Mouse (Mus musculus): ENCODE results near the gene Nkiras1. TPM values are rescaled to one million over a fixed set of nuclear protein-coding genes. Genes with fewer than 3 reads are reported as not detected.

The Nkiras1 gene
- polyA plus RNA-seq, 1 experiment from 2014 or later, result 11.1 TPM

DNA sequence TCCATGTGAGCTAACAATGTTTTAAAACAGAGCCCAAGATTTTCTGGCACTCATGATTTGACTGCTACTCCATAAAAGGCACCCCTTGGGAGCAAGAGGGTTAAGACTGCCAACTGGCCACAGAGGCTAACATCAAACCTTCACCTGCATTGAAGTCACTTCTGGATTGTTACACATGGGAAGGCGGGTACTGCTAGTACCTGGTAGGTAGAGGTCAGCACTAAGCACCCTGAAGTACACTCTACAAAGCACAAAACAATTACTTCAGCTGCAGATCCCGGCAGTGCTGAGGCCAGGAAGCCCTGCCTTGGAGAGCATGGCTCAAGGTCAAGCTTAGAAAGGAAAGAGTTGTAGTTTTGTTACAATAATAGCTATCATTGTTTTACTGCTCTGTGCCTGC lies 16.5 kb downstream of the Nkiras1 start:
- no peaks in the 10 kb centered on the region for H3K9me3 ChIP-seq (replicated peaks)
- 92% methylated on average over 2 of the region's 2 CpGs for WGBS
- H3K27ac ChIP-seq, result no peak overlapping the region

DNA sequence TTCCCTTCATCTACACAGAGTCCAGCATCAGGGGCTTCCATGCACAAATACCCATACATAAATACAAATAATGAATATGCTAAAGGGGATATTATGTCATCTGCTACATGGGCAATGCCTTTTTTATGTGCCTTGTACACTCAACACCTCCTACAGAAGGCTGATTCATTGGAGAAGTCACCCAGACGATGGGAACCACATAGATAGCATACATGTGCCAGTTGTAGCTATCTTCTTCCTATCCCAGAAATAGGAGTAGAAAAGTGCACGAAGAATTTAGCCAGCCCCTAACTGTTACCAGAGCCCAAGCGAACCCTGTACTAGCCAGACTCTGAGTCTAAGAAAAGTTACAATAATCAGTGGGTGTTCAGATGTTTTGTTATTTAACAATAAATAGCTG lies 21.2 kb downstream of the Nkiras1 start:
- no peaks in the 10 kb centered on the region for H3K9me3 ChIP-seq (replicated peaks)
- 89% methylated on average over 3 of the region's 3 CpGs for WGBS
- H3K4me3 ChIP-seq, result no peak overlapping the region
- H3K4me1 ChIP-seq, result no peaks in the 10 kb centered on the region
- peaks cover 4% of the 10 kb centered on the region; the same call in 1 of the 2 replicates for H3K36me3 ChIP-seq
- no peak for DNase-seq (ENCODE audit: low spot score)
- H3K27ac ChIP-seq, result no peak overlapping the region
- H3K27me3 ChIP-seq (ENCODE audit: low read depth, poor library complexity, severe bottlenecking), result no peaks in the 10 kb centered on the region

More for the DNA sequence above, 16.5 kb downstream of the Nkiras1 start:
- Histone ChIP-seq H3K36me3 (peaks cover 22% of the 10 kb centered on the region), H3K4me3 (no peak overlapping the region), H3K27me3 (ENCODE audit: low read depth, poor library complexity, severe bottlenecking) (no peaks in the 10 kb centered on the region), H3K4me1 (no peaks in the 10 kb centered on the region)
- no peak for DNase-seq (ENCODE audit: low spot score)

DNA sequence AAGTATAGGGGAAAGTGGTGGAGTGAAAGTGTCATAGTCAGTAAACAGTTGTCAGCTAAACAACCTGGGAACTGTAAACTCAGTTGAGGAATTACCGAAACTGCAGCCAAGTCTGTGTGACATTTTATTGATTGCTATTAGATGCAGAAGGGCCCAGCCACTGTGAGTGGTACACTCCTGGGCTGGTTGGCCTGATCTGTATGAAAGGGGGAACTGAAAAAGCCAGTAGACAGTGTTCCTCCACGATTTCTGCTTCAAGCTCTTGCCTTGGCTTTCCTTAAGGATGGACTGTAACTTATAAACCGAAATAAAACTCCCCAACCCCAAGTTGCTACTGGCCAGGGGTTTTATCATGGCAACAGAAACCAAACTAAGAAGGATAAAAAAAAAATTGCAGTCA lies 21.6 kb downstream of the Nkiras1 start:
- peaks cover 4% of the 10 kb centered on the region; the same call in 1 of the 2 replicates for H3K36me3 ChIP-seq
- H3K27ac ChIP-seq, result no peak overlapping the region
- WGBS, result 85% methylated on average over 3 of the region's 3 CpGs
- DNase-seq (ENCODE audit: low spot score), result no peak
- H3K4me3 ChIP-seq, result no peak overlapping the region
- no peaks in the 10 kb centered on the region for H3K9me3 ChIP-seq (replicated peaks)
- no peaks in the 10 kb centered on the region for H3K27me3 ChIP-seq (ENCODE audit: low read depth, poor library complexity, severe bottlenecking)
- H3K4me1 ChIP-seq, result no peaks in the 10 kb centered on the region

DNA sequence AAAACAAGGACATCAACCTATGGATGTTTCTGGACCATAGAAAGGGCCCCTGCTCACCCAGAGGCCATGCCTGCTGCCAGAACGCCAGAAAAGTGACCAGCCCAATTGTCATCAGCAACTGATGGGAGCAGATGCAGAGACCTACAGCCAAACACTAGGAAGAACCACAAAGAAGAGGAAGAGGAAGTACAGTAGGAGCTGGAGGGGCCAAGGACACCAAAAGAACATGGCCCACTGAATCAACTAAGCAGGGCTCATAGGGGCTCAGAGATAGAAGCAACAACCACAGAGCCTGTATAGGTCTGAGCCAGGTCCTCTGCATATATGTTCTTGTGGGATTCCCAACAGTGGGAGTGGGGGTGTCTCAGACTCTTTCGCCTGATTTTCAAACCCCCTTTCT lies 26.5 kb downstream of the Nkiras1 start:
- Histone ChIP-seq H3K9me3 (replicated peaks) (no peaks in the 10 kb centered on the region), H3K4me1 (no peaks in the 10 kb centered on the region), H3K4me3 (no peak overlapping the region), H3K36me3 (peaks cover 15% of the 10 kb centered on the region), H3K27me3 (ENCODE audit: low read depth, poor library complexity, severe bottlenecking) (no peaks in the 10 kb centered on the region), H3K27ac (no peak overlapping the region)
- 85% methylated on average over 2 of the region's 2 CpGs for WGBS
- no peak for DNase-seq (ENCODE audit: low spot score)

GRCm38 (mm10) chr14:18298874-18299273 lies 27.9 kb downstream of the Nkiras1 start:
- Histone ChIP-seq H3K27ac (no peak overlapping the region), H3K27me3 (ENCODE audit: low read depth, poor library complexity, severe bottlenecking) (no peaks in the 10 kb centered on the region), H3K4me3 (no peak overlapping the region), H3K4me1 (no peaks in the 10 kb centered on the region), H3K36me3 (peaks cover 15% of the 10 kb centered on the region), H3K9me3 (replicated peaks) (no peaks in the 10 kb centered on the region)
- DNase-seq (ENCODE audit: low spot score), result no peak
- WGBS, result 94% methylated on average over 2 of the region's 2 CpGs

DNA sequence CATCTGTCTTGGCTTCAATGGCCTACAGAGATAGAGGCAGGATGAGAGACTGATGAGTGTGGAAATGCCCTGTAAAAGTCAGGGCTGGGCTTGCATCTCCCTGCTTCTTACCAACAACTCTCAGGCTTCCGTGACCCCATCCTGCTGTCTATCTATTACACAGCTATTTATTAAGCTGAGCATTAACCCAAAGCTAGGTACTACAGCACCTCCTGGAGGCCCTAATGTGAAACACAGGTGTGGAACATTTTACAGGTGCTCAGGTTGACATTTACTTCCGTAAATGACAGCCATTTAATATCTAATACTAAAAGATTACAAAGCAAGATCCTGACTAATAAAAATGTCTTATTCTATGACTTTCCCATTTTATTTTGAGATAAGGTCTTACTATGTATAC lies 29.7 kb downstream of the Nkiras1 start:
- Histone ChIP-seq H3K9me3 (replicated peaks) (no peaks in the 10 kb centered on the region), H3K4me3 (no peak overlapping the region), H3K27ac (no peak overlapping the region), H3K36me3 (peaks cover 24% of the 10 kb centered on the region), H3K27me3 (ENCODE audit: low read depth, poor library complexity, severe bottlenecking) (no peaks in the 10 kb centered on the region), H3K4me1 (no peaks in the 10 kb centered on the region)
- 96% methylated on average over 2 of the region's 2 CpGs for WGBS
- no peak for DNase-seq (ENCODE audit: low spot score)

- no peaks in the 10 kb centered on the region for H3K27me3 ChIP-seq (ENCODE audit: low read depth, poor library complexity, severe bottlenecking)
- H3K4me3 ChIP-seq, result no peak overlapping the region
- DNase-seq (ENCODE audit: low spot score), result no peak
- WGBS, result 86% methylated on average over 3 of the region's 3 CpGs
- no peaks in the 10 kb centered on the region for H3K4me1 ChIP-seq
- H3K36me3 ChIP-seq, result peaks cover 33% of the 10 kb centered on the region
- no peaks in the 10 kb centered on the region for H3K9me3 ChIP-seq (replicated peaks)
- H3K27ac ChIP-seq, result no peak overlapping the region
Measured at GRCm38 (mm10) chr14:18301591-18301990, 30.7 kb downstream of the Nkiras1 start.

GRCm38 (mm10) chr14:18302750-18303149 lies 31.8 kb downstream of the Nkiras1 start:
- H3K4me1 ChIP-seq, result no peaks in the 10 kb centered on the region
- no peak for DNase-seq (ENCODE audit: low spot score)
- H3K27ac ChIP-seq, result no peak overlapping the region
- no peak overlapping the region for H3K4me3 ChIP-seq
- 81% methylated on average over 3 of the region's 3 CpGs for WGBS
- H3K9me3 ChIP-seq (replicated peaks), result no peaks in the 10 kb centered on the region
- no peaks in the 10 kb centered on the region for H3K27me3 ChIP-seq (ENCODE audit: low read depth, poor library complexity, severe bottlenecking)
- H3K36me3 ChIP-seq, result peaks cover 36% of the 10 kb centered on the region

- 82% methylated on average over 4 of the region's 4 CpGs for WGBS
- Histone ChIP-seq H3K4me3 (no peak overlapping the region), H3K9me3 (replicated peaks) (no peaks in the 10 kb centered on the region), H3K36me3 (peaks cover 37% of the 10 kb centered on the region), H3K27me3 (ENCODE audit: low read depth, poor library complexity, severe bottlenecking) (no peaks in the 10 kb centered on the region), H3K4me1 (no peaks in the 10 kb centered on the region), H3K27ac (no peak overlapping the region)
- no peak for DNase-seq (ENCODE audit: low spot score)
Measured at GRCm38 (mm10) chr14:18303262-18303661, 32.3 kb downstream of the Nkiras1 start.

GRCm38 (mm10) chr14:18304165-18304564 lies 33.2 kb downstream of the Nkiras1 start:
- WGBS, result 98% methylated on average over 5 of the region's 5 CpGs
- no peak for DNase-seq (ENCODE audit: low spot score)
- H3K4me3 ChIP-seq, result no peak overlapping the region
- no peaks in the 10 kb centered on the region for H3K9me3 ChIP-seq (replicated peaks)
- peaks cover 31% of the 10 kb centered on the region for H3K36me3 ChIP-seq
- H3K27me3 ChIP-seq (ENCODE audit: low read depth, poor library complexity, severe bottlenecking), result no peaks in the 10 kb centered on the region
- no peak overlapping the region for H3K27ac ChIP-seq
- no peaks in the 10 kb centered on the region for H3K4me1 ChIP-seq

DNA sequence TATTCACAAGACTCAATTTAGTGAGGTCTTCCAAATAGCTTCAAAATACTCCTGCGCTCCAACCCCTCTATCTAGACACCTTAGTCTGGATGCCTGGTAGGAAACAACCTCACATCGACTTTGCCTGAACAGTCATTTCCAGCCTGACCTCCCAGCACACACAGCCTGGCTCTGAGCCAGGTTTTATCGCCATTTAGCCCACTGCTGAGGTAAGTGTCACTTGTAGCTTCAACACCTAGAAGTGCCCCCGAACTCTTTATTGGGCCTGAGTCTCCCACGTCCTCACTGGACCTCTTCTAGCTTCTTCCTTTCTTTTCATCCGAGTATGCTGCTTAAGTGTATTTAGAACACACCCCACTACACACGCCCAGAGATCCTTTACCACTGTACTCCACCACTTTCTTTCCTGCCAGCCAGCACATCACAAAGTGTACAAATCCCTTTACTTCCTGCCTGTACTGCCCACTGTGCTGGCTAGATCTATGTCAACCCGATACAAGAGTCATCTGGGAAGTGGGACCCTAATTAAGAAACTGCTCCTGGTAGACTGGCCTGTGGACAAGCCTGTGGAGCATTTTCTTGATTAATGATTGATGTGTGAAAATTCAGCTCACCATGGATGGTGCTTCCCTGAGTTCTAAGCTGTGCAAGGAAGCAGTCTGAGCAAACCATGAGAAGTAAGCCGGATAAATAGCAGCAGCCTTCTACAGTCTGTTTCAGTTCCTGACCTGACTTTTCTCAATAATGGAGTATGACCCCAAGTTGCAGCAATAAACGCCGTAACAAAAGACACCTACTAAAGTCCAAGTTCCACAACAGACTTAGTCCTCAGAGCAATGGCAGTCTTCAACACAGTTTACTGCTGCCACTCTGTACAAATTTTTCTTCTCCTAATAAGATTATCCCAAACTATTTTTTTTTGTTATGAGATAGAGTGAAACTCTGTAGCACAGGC lies 46.8 kb downstream of the Nkiras1 start:
- 89% methylated on average over 11 of the region's 11 CpGs for WGBS
- DNase-seq (ENCODE audit: low spot score), result no peak
- H3K4me1 ChIP-seq, result no peaks in the 10 kb centered on the region
- no peak overlapping the region for H3K27ac ChIP-seq
- H3K4me3 ChIP-seq, result no peak overlapping the region
- H3K36me3 ChIP-seq, result peaks cover 52% of the 10 kb centered on the region
- no peaks in the 10 kb centered on the region for H3K9me3 ChIP-seq (replicated peaks)
- H3K27me3 ChIP-seq (ENCODE audit: low read depth, poor library complexity, severe bottlenecking), result no peaks in the 10 kb centered on the region

- Histone ChIP-seq H3K4me3 (peak overlapping the region; percentile 62), H3K27ac (peak overlapping the region; percentile 82)
- peak; percentile 54 for DNase-seq (ENCODE audit: low spot score)
Measured at GRCm38 (mm10) chr14:18326968-18327672, 56.2 kb downstream of the Nkiras1 start.

More at GRCm38 (mm10) chr14:18326968-18327672, 56.2 kb downstream of the Nkiras1 start:
- Histone ChIP-seq H3K36me3 (peaks cover 39% of the 10 kb centered on the region), H3K27me3 (ENCODE audit: low read depth, poor library complexity, severe bottlenecking) (no peaks in the 10 kb centered on the region), H3K4me1 (peaks cover 32% of the 10 kb centered on the region), H3K9me3 (replicated peaks) (no peaks in the 10 kb centered on the region)
- 2% methylated on average over 37 of the region's 37 CpGs for WGBS

Measured in limb, embryonic 10.5 days (tissue).